Mouse (Mus musculus) liver, adult (tissue): ENCODE data around the gene Plekhf1.

Experiments
- GATA4 ChIP-seq: IDR thresholded peaks from 2 replicates; pipeline ENCODE4 v1.6.1; 2014; ENCODE audit warnings: mild to moderate bottlenecking, low read length; ENCODE audit not compliant: insufficient replicate concordance

The Plekhf1 gene

GRCm38 (mm10) chr7:38182962-38183687, 44.7 kb downstream of the Plekhf1 start, which contains the start of gene 1600014C10Rik:
Gene 1600014C10Rik, plus strand, starts transcription at chr7:38183217.
- peak; percentile 70; the same call in 1 of the 2 replicates for TF ChIP-seq GATA4

- TF ChIP-seq GATA4: no peak
Measured at GRCm38 (mm10) chr7:38182596-38182961, 45.2 kb downstream of the Plekhf1 start.

GRCm38 (mm10) chr7:38181366-38181765, 46.5 kb downstream of the Plekhf1 start:
- no peak for TF ChIP-seq GATA4

- no peak for TF ChIP-seq GATA4
Measured at GRCm38 (mm10) chr7:38179896-38180295, 47.9 kb downstream of the Plekhf1 start.

- TF ChIP-seq GATA4: no peak
Measured at GRCm38 (mm10) chr7:38176056-38176455, 51.8 kb downstream of the Plekhf1 start.

- no peak for TF ChIP-seq GATA4
Measured at GRCm38 (mm10) chr7:38174321-38175148, 53.3 kb downstream of the Plekhf1 start.

GRCm38 (mm10) chr7:38173871-38174270, 53.9 kb downstream of the Plekhf1 start:
- TF ChIP-seq GATA4: no peak

- no peak for TF ChIP-seq GATA4
Measured at GRCm38 (mm10) chr7:38167724-38168141, 60.1 kb downstream of the Plekhf1 start.
